Mouse (Mus musculus): Measurements from ENCODE around the gene Fbxo9.
A peak's percentile ranks its signal among the peaks of the same experiment; 100 is the strongest.
"Not testable (repeated sequence)": the region's sequence is repeated elsewhere in the genome, so short reads cannot be mapped to it uniquely, and the experiment has no call there.

Fbxo9 gene

DNA sequence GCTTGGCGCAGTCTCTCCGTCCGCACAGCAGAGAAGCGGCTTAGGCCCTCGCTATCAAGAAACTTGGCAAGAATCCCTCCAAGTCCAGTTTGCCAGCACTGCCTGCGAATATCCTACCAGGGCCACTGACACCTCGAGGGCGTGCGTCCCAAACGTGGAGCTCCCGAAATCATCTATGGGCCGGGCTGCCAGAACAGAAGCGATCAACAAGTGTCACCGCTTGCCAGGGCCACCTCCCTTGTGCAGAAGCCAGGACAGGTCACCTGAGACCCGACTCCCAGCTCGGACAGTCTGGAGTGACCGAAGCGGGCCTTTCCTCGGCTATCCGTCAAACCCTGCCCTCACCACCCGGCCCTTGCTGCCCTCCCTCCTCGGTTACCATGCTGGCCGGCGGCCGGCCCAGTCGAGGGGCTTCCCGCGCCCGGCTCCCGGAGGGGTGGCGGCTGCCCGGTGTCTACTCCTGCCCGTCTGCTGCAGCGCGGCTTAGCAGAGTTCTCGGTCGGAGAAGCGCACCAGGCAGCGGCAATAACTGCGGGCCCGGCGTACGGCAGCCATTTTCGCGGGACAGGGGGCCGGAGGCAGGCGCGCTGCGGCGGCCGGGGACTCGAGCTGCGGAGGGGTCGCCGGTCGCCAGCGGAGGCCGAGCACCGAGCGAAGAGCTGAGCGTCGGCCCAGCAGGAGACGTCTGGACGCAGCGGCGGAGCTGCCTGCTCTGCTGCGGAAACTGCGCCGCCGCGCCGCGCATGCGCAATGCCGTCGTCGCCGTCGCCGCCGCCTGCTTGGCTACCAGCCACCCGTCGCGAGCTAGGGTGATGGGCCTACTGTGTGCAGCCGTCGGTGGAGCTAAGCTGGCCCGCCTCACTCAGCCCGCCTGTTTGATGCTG, 711 bp downstream of the Fbxo9 start:
- peak; percentile 65 for DNase-seq (ENCODE audit: low read depth, low spot score)

DNA sequence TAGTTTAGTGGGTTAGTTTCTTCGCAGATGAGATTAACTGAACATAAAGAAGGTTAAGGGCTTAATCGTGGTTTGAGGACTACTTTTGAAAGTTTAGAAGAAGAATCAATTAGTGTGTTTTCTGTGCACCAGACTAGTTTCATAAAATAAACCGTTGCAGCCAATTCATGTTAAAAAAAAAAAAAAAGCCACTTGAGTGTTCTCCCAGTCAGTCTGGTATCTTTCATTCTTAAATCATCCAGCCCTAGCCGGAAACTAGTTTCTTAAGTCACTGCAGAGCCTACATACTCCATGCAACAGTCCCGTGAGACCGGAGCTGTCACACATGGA, 1.3 kb downstream of the Fbxo9 start:
- no peak for DNase-seq (ENCODE audit: low read depth, low spot score)

DNA sequence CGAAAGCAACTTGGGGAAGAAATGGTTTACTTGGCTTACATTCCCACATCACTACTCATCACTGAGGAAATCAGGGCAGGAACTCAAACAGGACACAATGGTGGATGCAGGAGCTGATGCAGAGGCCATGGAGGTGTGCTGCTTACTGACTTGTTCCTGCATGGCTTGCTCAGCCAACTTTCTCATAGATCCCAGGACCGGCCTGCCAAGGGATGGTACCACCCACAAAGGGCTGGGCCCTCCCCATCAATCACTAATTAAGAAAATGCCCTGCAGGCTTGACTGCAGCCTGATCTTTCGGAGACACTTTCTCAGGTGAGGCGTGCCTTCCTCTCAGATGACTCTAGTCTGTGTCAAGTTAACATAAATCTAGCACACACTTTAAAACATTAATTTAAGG, 2.0 kb downstream of the Fbxo9 start:
- no peak for DNase-seq (ENCODE audit: low read depth, low spot score)

DNA sequence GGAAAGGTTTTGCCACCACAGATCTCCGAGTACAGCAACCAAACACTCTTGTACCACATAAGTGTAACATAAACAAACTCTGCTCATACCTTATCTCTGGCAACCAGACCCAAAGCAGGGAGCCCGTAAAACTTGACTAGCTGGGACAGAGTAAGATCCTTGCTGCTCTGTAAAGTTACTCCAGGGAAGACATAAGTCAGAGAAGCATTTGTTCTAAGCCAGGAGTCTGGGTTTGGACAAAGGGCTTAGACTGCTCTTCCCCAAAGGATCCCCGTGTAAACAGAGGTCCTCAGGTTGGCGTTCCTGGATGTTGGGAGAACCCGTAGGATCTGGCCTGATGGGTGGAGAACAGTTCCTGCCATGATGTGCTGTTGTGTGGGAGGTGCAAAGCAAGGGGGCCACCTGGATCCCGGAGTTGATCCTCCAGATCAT, 3.3 kb downstream of the Fbxo9 start:
- no peak for DNase-seq (ENCODE audit: low read depth, low spot score)

DNA sequence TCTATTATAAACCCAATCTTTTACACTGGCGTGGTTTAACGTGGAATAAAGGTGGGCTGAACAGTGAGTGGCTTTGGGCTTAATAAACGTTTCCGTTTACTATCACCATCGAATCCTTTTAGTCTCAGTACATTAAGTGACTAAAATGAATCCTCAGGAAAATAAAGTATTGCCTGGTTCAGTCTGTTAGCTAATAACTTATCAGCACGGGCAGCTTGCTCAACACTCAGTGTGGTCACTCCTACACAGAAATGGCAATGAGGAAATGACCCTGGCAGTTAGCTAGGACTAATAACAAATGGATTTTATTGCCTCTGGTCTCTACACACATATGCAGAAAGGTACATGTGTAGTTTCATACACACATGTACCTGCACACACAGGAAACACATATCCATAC, 3.9 kb downstream of the Fbxo9 start:
- DNase-seq (ENCODE audit: low read depth, low spot score) = no peak

DNA sequence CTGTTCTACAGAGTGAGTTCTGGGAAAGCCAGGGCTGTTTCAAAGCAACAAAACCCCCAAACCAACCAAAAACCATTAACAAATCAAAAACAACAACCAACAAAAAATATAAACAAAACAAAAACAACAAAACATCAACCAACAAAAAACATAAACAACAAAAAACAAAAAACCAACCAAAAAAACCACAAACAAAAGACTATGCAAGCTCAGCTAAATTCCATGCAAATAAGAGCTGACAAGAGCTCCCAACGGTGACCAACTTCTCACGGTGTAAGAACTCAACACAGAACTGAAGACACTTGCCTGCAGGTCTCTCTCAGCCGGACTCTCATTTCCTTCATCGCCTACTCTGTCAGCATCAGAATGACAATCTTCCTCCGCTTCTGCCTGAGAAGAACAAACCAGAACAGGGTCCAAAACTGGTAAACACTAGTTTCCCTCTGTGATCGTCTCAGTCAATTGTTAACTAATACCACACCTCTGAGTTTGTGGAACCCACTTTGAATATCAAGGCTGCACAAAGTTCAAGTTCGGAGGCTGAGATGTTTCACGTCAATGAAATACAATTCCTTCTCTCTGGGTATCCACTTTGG, 4.8 kb downstream of the Fbxo9 start:
- no peak for DNase-seq (ENCODE audit: low read depth, low spot score)

DNA sequence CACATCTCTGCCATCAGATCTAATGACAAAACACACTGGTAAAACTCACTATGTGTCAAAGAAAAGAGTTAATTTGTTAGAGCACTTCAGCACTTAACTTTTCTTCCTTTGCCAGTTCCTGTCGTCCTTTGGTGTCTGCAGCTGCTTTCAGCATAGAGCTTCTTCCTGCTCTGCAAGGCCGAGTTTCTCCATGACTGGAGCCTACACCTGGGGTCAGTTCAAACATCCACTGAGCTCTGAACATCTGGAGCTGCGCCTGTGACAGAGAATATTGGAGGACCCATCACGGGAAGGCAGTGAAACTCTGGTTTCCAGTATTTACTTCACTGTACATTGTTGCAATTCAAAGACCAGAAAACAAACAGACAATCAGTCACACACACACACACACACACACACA, 7.4 kb downstream of the Fbxo9 start:
- no peak for DNase-seq (ENCODE audit: low read depth, low spot score)

DNA sequence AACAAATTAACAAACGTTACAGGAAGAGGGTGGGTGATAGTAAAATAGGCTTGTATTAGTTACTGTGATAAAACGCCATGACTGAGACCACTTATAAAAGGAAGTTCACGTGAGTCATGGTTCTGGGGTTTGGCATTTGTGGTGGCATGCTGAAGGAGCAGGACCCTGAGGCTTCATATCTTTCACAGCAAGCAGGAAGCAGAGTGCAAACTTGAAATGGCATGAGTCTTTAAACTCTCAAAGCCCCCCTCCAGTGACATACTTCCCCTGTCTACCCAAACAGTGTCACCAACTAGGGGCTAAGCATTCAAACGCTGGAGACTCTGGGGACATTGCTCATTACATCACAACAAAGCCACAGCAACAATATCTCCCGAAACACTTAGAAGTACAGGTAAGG, 7.9 kb downstream of the Fbxo9 start:
- DNase-seq (ENCODE audit: low read depth, low spot score) = no peak

DNA sequence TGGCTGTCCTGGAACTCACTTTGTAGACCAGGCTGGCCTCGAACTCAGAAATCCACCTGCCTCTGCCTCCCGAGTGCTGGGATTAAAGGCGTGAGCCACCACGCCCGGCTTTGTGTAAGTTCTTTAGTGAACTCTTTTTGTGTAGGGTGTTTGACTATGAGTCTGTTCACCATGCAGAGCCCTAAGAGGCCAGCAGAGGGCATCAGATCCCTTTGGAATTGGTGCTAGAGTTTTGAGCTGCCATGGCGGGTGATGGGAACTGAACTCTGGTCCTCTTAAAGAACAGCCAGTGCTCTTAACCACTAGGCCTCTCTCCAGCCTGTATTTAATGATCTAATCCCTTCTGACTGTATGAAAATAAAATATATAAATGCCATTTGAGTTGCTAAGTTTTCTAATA, 12.5 kb downstream of the Fbxo9 start:
- DNase-seq (ENCODE audit: low read depth, low spot score) = no peak

DNA sequence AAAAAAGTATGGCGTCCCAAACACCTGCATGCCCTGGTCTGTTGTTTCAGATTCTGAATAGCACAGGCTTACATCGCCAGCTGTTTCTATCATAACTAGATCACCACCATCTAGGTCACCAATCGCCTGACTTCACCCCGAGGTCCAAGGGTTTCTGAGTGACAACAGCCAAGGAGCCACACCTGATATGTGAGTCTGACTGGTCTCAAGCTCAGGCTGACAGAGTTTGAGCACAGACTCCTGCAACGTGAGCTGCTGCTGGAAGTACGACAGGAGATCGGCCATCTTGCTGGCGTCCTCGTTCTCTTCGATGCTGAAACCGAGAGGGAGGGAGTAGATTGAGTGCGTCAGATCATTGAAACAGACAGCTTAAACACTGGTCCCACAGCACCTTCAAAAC, 13.2 kb downstream of the Fbxo9 start:
- DNase-seq (ENCODE audit: low read depth, low spot score) = no peak

DNA sequence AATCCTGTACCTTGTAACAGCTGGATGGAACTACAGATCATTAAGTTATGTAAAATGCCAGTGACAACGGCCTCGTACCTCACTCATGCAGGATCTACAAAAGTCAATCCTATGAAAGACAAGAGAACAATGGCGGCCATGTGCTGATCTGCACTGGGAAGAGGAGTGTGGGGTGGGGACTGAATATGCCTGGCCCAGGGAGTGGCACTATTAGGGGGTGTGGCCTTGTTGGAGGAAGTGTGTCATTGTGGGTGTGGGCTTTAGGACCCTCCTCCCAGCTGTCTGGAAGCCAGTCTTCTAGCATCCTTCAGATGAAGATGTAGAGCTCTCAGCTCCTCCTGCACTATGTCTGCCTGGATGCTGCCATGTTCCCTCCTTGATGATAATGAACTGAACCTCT, 18.3 kb downstream of the Fbxo9 start:
- no peak for DNase-seq (ENCODE audit: low read depth, low spot score)

DNA sequence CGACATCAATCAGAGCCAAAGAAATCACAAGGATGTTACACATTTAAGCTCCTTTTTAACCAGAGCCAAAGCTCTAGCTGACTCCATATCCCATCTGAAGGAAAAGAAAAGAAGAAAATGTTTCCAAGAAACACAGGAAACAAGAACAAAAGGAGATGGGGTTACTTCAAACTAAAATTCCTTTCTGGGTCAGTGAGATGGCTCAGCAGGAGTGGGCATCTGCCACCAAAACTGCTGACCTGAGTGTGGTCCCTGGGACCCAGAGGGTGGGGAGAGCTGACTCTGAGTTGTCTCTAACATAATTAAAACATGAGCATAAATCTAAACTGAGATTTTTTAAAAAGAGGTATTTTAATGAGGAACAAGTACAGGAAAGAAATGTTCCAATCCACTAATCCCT, 19.0 kb downstream of the Fbxo9 start:
- no peak for DNase-seq (ENCODE audit: low read depth, low spot score)

DNA sequence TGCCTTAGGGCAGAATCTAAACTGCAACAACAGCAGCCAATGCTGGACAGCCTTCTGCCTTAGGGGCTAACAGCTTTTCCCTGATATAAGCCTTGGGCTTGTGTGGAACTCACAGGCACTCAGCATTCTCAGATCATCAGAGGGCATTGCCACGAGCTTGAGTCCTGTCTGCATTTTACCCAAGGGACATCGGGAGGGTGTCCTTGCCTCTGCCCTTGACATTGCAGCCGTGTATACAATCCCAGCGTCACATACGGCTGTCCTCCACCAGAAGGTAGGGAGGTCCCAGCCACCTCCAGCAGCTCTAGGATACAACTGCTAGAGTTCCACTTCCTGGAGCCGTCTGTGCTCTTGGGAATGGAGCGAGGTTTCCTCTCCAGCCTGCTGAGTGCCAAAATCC, 19.9 kb downstream of the Fbxo9 start:
- DNase-seq (ENCODE audit: low read depth, low spot score) = no peak

DNA sequence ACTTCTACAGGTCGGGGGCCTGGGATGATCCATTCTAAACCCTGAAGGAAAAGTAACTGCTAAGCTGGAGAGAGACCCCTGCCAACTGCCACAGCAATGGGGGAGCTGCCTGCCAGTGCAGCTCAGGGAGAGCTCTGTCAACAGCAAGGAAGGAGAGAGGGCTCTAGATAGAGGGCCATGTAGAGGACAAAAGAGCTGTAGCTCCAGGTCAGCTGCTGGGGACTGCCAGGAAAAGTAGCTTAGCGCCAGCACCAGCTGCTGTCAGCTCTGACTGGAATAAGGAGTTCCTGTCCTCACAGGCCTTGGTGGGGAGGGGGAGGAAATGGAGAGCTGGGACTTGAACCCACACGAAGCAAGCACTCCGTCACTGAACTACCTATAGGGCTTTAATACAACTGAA, 20.3 kb downstream of the Fbxo9 start:
- no peak for DNase-seq (ENCODE audit: low read depth, low spot score)

DNA sequence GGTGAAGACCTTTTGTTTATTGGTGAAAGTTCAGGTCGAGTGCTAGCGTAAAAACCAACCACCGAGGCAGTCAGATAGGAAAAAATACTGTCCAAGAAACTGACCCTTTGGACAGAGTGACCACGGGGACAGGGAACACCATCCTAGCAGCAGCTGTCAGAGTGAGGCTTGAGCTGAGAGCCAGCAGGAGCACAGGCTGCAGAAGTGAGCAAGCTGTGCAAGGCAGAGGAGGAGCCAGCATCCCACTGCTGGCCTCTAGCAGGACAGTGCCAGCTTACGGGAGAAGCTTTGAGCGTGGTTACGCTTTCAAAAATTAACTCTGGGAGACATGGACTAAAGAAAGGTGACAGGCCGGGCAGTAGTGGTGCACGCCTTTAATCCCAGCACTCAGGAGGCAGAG, 21.1 kb downstream of the Fbxo9 start:
- DNase-seq (ENCODE audit: low read depth, low spot score) = no peak

DNA sequence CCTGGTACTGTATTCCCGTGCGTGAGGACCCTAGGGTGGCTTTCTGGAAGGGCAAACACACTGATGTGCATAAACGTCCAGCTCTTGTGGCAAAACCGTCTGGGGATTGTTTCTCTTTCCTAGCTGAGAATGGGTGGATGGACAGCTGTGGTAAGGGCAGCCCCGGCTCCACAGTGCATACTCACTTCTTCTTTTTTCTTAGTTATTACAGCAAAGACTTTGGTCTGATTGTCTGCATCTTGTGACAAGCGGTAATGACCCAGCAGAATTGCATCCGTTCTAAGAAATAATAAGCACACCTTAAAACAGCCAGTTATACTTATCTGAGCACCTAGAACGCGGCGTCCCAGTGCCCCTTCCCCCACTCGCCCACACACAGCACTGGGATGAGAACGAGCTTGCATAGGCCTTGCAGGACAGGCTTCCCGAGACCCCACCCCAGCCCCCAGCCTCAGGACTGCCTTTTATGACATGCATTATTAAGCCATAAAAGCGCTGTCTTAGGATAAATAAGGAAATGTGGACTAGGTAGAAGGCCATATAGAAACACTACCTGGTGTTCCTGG, 23.1 kb downstream of the Fbxo9 start:
- no peak for DNase-seq (ENCODE audit: low read depth, low spot score)

DNA sequence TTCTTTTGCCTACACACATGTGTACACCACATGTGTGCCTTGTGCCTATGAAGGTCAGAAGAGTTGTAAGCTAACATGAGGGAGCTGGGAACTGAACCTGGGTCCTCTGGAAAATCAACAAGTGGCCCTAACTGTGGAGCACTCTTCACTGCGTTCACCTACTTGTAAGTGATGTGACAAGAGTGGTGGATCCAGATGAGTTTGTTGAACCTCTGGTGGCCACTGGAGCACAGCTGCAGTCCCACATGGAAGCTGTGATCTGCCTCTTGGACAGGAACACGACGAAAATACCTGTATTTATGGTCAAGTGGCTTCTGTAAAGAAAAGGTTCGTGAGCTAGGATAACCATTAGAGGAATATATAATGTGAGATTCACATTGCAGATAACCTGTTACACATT, 24.5 kb downstream of the Fbxo9 start:
- DNase-seq (ENCODE audit: low read depth, low spot score) = no peak

DNA sequence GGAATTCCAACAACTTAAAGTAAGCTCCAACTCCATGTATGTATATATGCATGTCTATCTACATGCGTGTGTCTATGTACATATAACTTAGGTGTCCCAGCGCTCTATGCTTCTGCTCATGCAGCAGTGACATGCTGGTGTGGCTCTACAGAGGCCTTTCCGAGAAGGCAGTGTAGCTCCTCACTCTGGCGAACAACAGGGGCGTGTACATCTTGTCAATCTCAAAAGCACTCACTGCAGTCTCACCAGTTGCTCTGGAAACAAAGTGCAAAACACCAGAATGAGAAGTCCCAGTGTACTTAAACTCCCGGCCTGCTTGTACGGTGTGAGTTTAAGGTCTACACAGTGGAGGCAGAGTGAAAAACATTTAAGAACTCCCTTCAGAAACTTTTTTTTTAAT, 27.0 kb downstream of the Fbxo9 start:
- DNase-seq (ENCODE audit: low read depth, low spot score) = no peak

DNA sequence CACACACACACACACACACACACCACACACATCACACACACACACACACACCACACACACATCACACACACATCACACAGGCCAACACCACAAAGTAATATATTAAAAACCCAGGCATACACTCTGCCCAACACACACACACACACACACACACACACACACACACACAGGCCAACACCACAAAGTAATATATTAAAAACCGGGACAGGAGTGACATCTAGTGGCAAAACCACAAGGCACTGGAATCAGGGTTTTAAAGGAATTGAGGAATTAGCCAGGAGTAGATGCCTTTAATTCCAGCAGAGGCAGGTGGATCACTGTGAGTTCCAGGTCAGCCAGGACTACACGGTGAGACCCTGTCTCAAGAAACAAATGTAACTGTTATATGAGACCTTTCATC, 30.6 kb downstream of the Fbxo9 start:
- DNase-seq (ENCODE audit: low read depth, low spot score) = no peak

DNA sequence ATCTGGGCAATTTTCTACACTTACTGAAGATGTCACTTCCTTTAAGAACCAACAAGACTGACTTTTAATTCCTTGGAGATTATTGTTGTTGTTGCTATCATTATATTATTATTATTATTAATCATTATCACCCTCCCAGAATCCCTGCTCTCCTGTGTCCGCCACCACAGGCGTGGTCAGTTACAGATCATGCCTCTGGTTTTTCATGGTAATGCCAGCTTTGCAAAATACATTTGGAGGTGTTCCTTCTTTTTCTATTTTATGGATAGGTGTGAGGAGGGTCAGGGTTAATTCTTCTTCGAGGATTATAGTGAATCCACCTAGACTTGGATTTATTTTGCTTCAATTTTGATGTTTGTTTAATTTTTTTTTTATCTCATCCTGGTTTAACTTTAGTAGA, 33.6 kb downstream of the Fbxo9 start:
- DNase-seq (ENCODE audit: low read depth, low spot score) = no peak

DNA sequence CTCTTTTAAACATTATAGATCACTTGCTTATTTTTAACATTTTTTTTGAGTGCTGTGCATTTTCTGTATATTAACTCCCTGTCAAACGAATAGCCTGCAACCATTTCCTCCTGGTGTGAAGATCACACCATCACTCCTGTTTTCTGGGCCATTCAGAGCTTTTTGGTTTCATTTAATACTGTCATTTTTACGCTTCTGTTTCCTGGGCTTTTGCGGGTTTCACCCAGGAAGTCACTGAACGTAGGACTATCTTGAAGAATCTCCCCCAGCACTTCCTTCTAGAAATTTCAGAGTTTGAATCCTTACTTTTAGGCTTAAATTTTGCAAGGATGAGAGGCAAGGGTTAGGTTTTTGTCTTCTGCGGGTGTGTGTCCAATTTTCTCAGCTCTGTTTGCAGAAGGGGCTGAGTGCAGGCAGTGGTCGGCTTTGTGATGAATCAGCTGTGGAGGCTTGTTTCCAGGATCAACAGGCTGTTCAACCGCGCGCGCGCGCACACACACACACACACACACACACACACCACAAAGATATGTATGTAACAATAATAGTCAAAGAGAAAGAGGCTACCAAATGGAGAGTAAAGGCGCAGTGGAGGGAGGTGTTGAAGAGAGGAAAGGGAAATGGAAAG, 35.0 kb downstream of the Fbxo9 start:
- DNase-seq (ENCODE audit: low read depth, low spot score) = no peak

DNA sequence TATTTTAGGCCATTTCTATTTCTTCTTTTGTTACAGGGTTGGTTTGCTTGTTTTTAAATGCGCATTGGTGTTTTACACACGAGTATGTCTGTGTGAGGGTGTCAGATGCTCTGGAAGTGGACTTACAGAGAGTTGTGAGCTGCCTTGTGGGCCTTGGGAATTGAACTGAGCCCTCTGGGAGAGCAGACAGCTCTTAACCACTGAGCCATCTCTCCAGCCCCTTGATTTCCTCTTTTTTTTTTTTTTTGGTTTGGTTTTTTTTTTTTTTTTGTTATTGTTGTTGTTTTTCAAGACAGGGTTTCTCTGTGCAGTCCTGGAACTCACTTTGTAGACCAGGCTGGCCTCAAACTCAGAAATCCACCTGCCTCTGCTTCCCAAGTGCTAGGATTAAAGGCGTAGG, 35.6 kb downstream of the Fbxo9 start:
- DNase-seq (ENCODE audit: low read depth, low spot score) = not testable (repeated sequence)

DNA sequence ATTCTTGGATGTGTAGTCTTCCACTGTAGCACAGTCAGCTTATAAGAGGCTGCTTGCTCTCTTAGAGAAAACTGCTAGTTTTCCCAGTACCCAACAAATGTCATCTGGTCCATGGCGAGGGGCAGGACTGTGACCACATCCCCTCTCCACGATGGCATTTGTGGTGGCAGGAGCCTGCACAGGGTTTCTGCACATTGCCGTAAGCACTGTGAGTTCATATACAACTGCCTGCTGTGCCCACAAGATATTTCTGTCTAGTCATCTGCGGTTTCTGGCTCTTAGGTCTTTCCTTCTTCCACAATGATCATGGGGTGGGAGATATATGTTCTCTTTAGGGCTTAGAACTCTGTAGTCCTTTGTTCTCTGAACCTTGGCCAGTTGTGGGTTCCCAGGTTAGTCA, 37.2 kb downstream of the Fbxo9 start:
- no peak for DNase-seq (ENCODE audit: low read depth, low spot score)
